Mouse (Mus musculus) CH12.LX (cell line): ENCODE measurements around the gene Klhdc9. TPM values are rescaled to one million over a fixed set of nuclear protein-coding genes. Genes with fewer than 3 reads are reported as not detected.

Experiments
- DNase-seq: peaks from one replicate; pipeline ENCODE4 v3.0.0-alpha.2; 2013; ENCODE audit errors: extremely low read depth
- H3K27ac ChIP-seq: 2 replicates; pipeline ENCODE4 v1.5.1; 2012; ENCODE audit warnings: low read depth, mild to moderate bottlenecking, control low read depth, moderate library complexity; ENCODE audit not compliant: insufficient read depth
- H3K27me3 ChIP-seq: replicated peaks from 2 replicates; pipeline ENCODE3; 2012; ENCODE audit warnings: inconsistent platforms
- H3K36me3 ChIP-seq, 2 experiments: replicated peaks in 1 of 2; 2 replicates each; pipeline versions ENCODE3 to v1.6.1; 2012; ENCODE audit warnings: inconsistent platforms in 1 of 2, low read length in 1 of 2, mild to moderate bottlenecking in 1 of 2, mixed read lengths in 1 of 2, moderate library complexity in 1 of 2; ENCODE audit not compliant: control insufficient read depth in 1 of 2, insufficient read depth in 1 of 2
- H3K4me1 ChIP-seq, 2 experiments: 2 replicates each; pipeline ENCODE4 v1.6.1; 2012; ENCODE audit warnings: inconsistent platforms in 1 of 2, moderate library complexity in 1 of 2; ENCODE audit not compliant: insufficient read depth in 2 of 2, control insufficient read depth in 1 of 2
- H3K4me2 ChIP-seq: 2 replicates; pipeline ENCODE4 v1.6.1; 2012; ENCODE audit warnings: low read depth, mild to moderate bottlenecking, control low read depth; ENCODE audit not compliant: poor library complexity, insufficient read depth, severe bottlenecking
- H3K4me3 ChIP-seq, 3 experiments: fragments of 150-350 bp in 1 of 3; sonication (generic) in 1 of 3; replicated peaks in 1 of 3; 2 replicates each; pipeline versions ENCODE3 to v1.5.1; 2011 to 2012; ENCODE audit warnings: low read depth in 2 of 3, low read length in 2 of 3, mild to moderate bottlenecking in 2 of 3, moderate library complexity in 2 of 3, control low read depth in 1 of 3, improper control_type of control experiment in 1 of 3, inconsistent platforms in 1 of 3, mixed read lengths in 1 of 3; ENCODE audit not compliant: poor library complexity in 1 of 3
- H3K79me2 ChIP-seq: replicated peaks from 2 replicates; pipeline ENCODE4 v1.6.1; 2012; ENCODE audit warnings: mild to moderate bottlenecking, moderate library complexity; ENCODE audit not compliant: control insufficient read depth, poor library complexity, insufficient read depth, severe bottlenecking; ENCODE audit errors: extremely low read depth
- H3K9ac ChIP-seq: 2 replicates; pipeline ENCODE4 v1.6.1; 2012; ENCODE audit warnings: low read depth, mild to moderate bottlenecking, control low read depth, moderate library complexity; ENCODE audit not compliant: insufficient read depth
- H3K9me3 ChIP-seq: replicated peaks from 2 replicates; pipeline ENCODE3; 2012; ENCODE audit warnings: low read length, inconsistent platforms, mixed read lengths
- BHLHE40 ChIP-seq: IDR thresholded peaks from 2 replicates; pipeline ENCODE4 v1.6.1; 2011; ENCODE audit warnings: mild to moderate bottlenecking, low read depth, low read length, improper control_type of control experiment
- CTCF ChIP-seq, 2 experiments: IDR thresholded peaks in 1 of 2; conservative IDR thresholded peaks in 1 of 2; 2 replicates each; pipeline ENCODE4 v1.5.1; 2011 to 2012; ENCODE audit warnings: low read depth in 2 of 2, low read length in 2 of 2, improper control_type of control experiment in 1 of 2, inconsistent platforms in 1 of 2, mild to moderate bottlenecking in 1 of 2, moderate library complexity in 1 of 2
- E2F4 ChIP-seq: IDR thresholded peaks from 2 replicates; pipeline ENCODE4 v1.6.1; 2011; ENCODE audit warnings: low read depth, low read length, improper control_type of control experiment; ENCODE audit not compliant: insufficient replicate concordance
- EP300 ChIP-seq: IDR thresholded peaks from 2 replicates; pipeline ENCODE4 v1.6.1; 2011; ENCODE audit warnings: low read length, improper control_type of control experiment
- GABPA ChIP-seq: IDR thresholded peaks from 2 replicates; pipeline ENCODE4 v1.6.1; 2012; ENCODE audit warnings: low read depth, low read length, improper control_type of control experiment, inconsistent platforms; ENCODE audit not compliant: insufficient replicate concordance
- JUN ChIP-seq: IDR thresholded peaks from 2 replicates; pipeline ENCODE4 v1.6.1; 2011; ENCODE audit warnings: low read depth, mild to moderate bottlenecking, low read length, improper control_type of control experiment, moderate library complexity; ENCODE audit not compliant: insufficient read depth
- MAFK ChIP-seq: IDR thresholded peaks from 2 replicates; pipeline ENCODE4 v1.6.1; 2011; ENCODE audit warnings: low read length, improper control_type of control experiment; ENCODE audit not compliant: insufficient replicate concordance
- MAX ChIP-seq: IDR thresholded peaks from 2 replicates; pipeline ENCODE4 v1.6.1; 2011; ENCODE audit warnings: low read length, improper control_type of control experiment
- MAZ ChIP-seq: IDR thresholded peaks from 2 replicates; pipeline ENCODE4 v1.6.1; 2012; ENCODE audit warnings: low read depth, mild to moderate bottlenecking, inconsistent platforms, low read length, improper control_type of control experiment, moderate library complexity
- MEF2A ChIP-seq: IDR thresholded peaks from 2 replicates; pipeline ENCODE4 v1.6.1; 2014; ENCODE audit warnings: low read depth, mild to moderate bottlenecking, inconsistent platforms, low read length, improper control_type of control experiment, borderline replicate concordance
- MXI1 ChIP-seq: IDR thresholded peaks from 2 replicates; pipeline ENCODE4 v1.6.1; 2011; ENCODE audit warnings: mild to moderate bottlenecking, low read depth, low read length, improper control_type of control experiment
- MYC ChIP-seq: IDR thresholded peaks from 2 replicates; pipeline ENCODE4 v1.6.1; 2011; ENCODE audit warnings: low read depth, mild to moderate bottlenecking, improper control_type of control experiment, low read length
- NELFE ChIP-seq: IDR thresholded peaks from 2 replicates; pipeline ENCODE4 v1.6.1; 2011; ENCODE audit warnings: low read depth, low read length, improper control_type of control experiment
- NRF1 ChIP-seq: IDR thresholded peaks from 2 replicates; pipeline ENCODE4 v1.6.1; 2014; ENCODE audit warnings: low read depth, mild to moderate bottlenecking, inconsistent platforms, low read length, improper control_type of control experiment, moderate library complexity
- PAX5 ChIP-seq: IDR thresholded peaks from 2 replicates; pipeline ENCODE4 v1.6.1; 2012; ENCODE audit warnings: low read length, inconsistent platforms, mixed read lengths
- POLR2A ChIP-seq: IDR thresholded peaks from 2 replicates; pipeline ENCODE4 v1.6.1; 2011; ENCODE audit warnings: low read depth, mild to moderate bottlenecking, improper control_type of control experiment, low read length
- POLR2AphosphoS2 ChIP-seq: IDR thresholded peaks from 2 replicates; pipeline ENCODE4 v1.6.1; 2011; ENCODE audit warnings: low read depth, low read length, improper control_type of control experiment
- RAD21 ChIP-seq: IDR thresholded peaks from 2 replicates; pipeline ENCODE4 v1.6.1; 2011; ENCODE audit warnings: low read depth, mild to moderate bottlenecking, low read length, improper control_type of control experiment, moderate library complexity
- RCOR1 ChIP-seq: conservative IDR thresholded peaks from 2 replicates; pipeline ENCODE4 v1.6.1; 2012; ENCODE audit warnings: low read depth, mild to moderate bottlenecking, inconsistent platforms, low read length, improper control_type of control experiment
- SMC3 ChIP-seq: IDR thresholded peaks from 2 replicates; pipeline ENCODE4 v1.6.1; 2011; ENCODE audit warnings: low read depth, low read length, improper control_type of control experiment
- TBP ChIP-seq: conservative IDR thresholded peaks from 2 replicates; pipeline ENCODE4 v1.6.1; 2011; ENCODE audit warnings: low read depth, low read length, improper control_type of control experiment
- UBTF ChIP-seq: IDR thresholded peaks from 2 replicates; pipeline ENCODE4 v1.6.1; 2012; ENCODE audit warnings: low read depth, mild to moderate bottlenecking, inconsistent platforms, low read length, improper control_type of control experiment, moderate library complexity
- USF1 ChIP-seq: IDR thresholded peaks from 2 replicates; pipeline ENCODE4 v1.6.1; 2014; ENCODE audit warnings: low read depth, mild to moderate bottlenecking, inconsistent platforms, low read length, improper control_type of control experiment
- USF2 ChIP-seq: conservative IDR thresholded peaks from 2 replicates; pipeline ENCODE4 v1.6.1; 2011; ENCODE audit warnings: low read depth, low read length, improper control_type of control experiment
- ZC3H11A ChIP-seq: IDR thresholded peaks from 2 replicates; pipeline ENCODE4 v1.6.1; 2012; ENCODE audit warnings: low read depth, mild to moderate bottlenecking, inconsistent platforms, low read length, improper control_type of control experiment
- ZKSCAN1 ChIP-seq: IDR thresholded peaks from 2 replicates; pipeline ENCODE4 v1.6.1; 2012; ENCODE audit warnings: low read depth, inconsistent platforms, low read length, improper control_type of control experiment, borderline replicate concordance
- ZMIZ1 ChIP-seq: IDR thresholded peaks from 2 replicates; pipeline ENCODE4 v1.6.1; 2012; ENCODE audit warnings: low read depth, mild to moderate bottlenecking, inconsistent platforms, low read length, improper control_type of control experiment
- dilution Hi-C: fragments of 300-500 bp; cut with MboI; formaldehyde crosslinking; loops from 2 replicates; pipeline ENCODE4 v1.14.3; 2020; ENCODE audit warnings: low sequenced_read_pairs; ENCODE audit not compliant: extremely low pct_unique_long_range_greater_than_20kb, extremely low pct_ligation_motif_present
- in situ Hi-C: fragments of 300-500 bp; cut with MboI; formaldehyde crosslinking; loops from 3 replicates; pipeline ENCODE4 v1.14.3; 2019; ENCODE audit warnings: low sequenced_read_pairs, low pct_ligation_motif_present, low pct_unique_long_range_greater_than_20kb, mixed read lengths
- polyA plus RNA-seq: library from polyadenylated mRNA; unstranded; fragments of >175 nt; gene quantifications from 2 replicates; pipeline ENCODE4 v1.2.1, GENCODE M21; 2012; ENCODE audit warnings: low read depth; ENCODE audit not compliant: insufficient read length
- total RNA-seq, 2 experiments: library from RNA; depleted of rRNA; stranded (reverse); fragments of 300-350 nt in 1 of 2; fragments of >200 nt in 1 of 2; gene quantifications; 2 replicates each; pipeline ENCODE4 v1.2.3; 2012 to 2014

Gene Klhdc9
- total and polyA plus RNA-seq, 3 experiments: 0.08 TPM; not detected in 2

GRCm38 (mm10) chr1:171402991-171403390 is 42.4 kb upstream of the Klhdc9 start:
- no peak overlapping the region for H3K4me3 ChIP-seq
- peaks cover 16% of the 10 kb centered on the region for H3K79me2 ChIP-seq
- H3K36me3 ChIP-seq: peaks cover 89 to 96% of the 10 kb centered on the region in 2 experiments
- TF ChIP-seq USF2 (no peak), RAD21 (no peak), MXI1 (no peak), TBP (no peak), MAZ (no peak)
- DNase-seq: no peak
- H3K9me3 ChIP-seq: no peaks in the 10 kb centered on the region
- no peak overlapping the region for H3K4me2 ChIP-seq
- in situ Hi-C loops: no loop called here
- peaks cover 0 to 12% of the 10 kb centered on the region in 2 experiments; a peak in 1 of 4 replicates for H3K4me1 ChIP-seq
- H3K9ac ChIP-seq: no peak overlapping the region
- H3K27me3 ChIP-seq: no peaks in the 10 kb centered on the region
- H3K27ac ChIP-seq: no peak overlapping the region
- dilution Hi-C loops: no loop called here

DNA sequence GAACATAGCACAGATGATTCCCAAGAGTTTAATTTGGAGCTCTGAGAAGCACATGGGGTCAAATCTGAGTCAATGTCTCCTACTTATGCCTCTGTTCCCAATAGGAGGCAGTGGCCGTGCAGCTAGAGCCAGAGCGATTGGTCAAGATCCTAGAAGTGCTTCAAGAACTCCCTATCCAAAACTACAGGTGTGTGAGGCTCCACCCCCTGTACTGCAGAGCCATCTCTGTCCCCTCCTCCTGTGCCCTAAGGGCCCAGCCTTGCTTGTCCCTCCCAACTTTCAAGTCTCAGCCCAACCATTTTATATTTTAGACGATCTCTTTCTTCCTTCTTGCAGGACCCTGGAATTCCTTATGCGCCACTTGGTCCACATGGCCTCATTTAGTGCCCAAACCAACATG is 41.2 kb upstream of the Klhdc9 start:
- H3K9me3 ChIP-seq: no peaks in the 10 kb centered on the region
- no peak overlapping the region for H3K4me3 ChIP-seq
- peaks cover 87 to 94% of the 10 kb centered on the region in 2 experiments for H3K36me3 ChIP-seq
- H3K27ac ChIP-seq: no peak overlapping the region
- dilution Hi-C loops: no loop called here
- no peak overlapping the region for H3K9ac ChIP-seq
- DNase-seq: no peak
- in situ Hi-C loops: no loop called here
- no peak overlapping the region for H3K4me2 ChIP-seq
- TF ChIP-seq MYC: no peak
- H3K27me3 ChIP-seq: no peaks in the 10 kb centered on the region
- peaks cover 27% of the 10 kb centered on the region for H3K79me2 ChIP-seq
- peaks cover 0 to 6% of the 10 kb centered on the region in 2 experiments; a peak in 1 of 4 replicates for H3K4me1 ChIP-seq

GRCm38 (mm10) chr1:171390101-171390500 is 29.5 kb upstream of the Klhdc9 start:
- DNase-seq: peak; percentile 91
- no peaks in the 10 kb centered on the region for H3K27me3 ChIP-seq
- H3K36me3 ChIP-seq: peaks cover 22 to 38% of the 10 kb centered on the region in 2 experiments
- dilution Hi-C loops (no loop called here), in situ Hi-C loops (no loop called here)
- peaks cover 56% of the 10 kb centered on the region for H3K79me2 ChIP-seq
- H3K9me3 ChIP-seq: no peaks in the 10 kb centered on the region
- peak overlapping the region; percentile 85 for H3K27ac ChIP-seq
- peak overlapping the region; percentile 63 for H3K4me2 ChIP-seq
- H3K9ac ChIP-seq: peak overlapping the region; percentile 93
- H3K4me1 ChIP-seq: peaks cover 27 to 66% of the 10 kb centered on the region in 2 experiments
- H3K4me3 ChIP-seq: peak overlapping the region; percentile 70 to 96 (median 88)
- TF ChIP-seq CTCF (conservative IDR thresholded peaks at IDR 0.05 in 1 of 2, IDR thresholded peaks at IDR 0.05 in 1 of 2; ENCODE audit: low read depth in 2 of 2, low read length in 2 of 2) (no peak), GABPA (no peak), USF2 (no peak), E2F4 (no peak), EP300 (no peak), MEF2A (no peak), ZMIZ1 (no peak), RCOR1 (no peak), UBTF (no peak), SMC3 (no peak), RAD21 (no peak), NRF1 (no peak), POLR2AphosphoS2 (no peak), ZC3H11A (no peak), PAX5 (no peak), MAFK (no peak), MAX (no peak), USF1 (no peak), ZKSCAN1 (no peak), JUN (no peak), MAZ (peak; percentile 94), BHLHE40 (no peak), NELFE (0 out of 2 replicates have a peak, but pooled peaks have one; percentile 24), POLR2A (peak; percentile 58)
